Mouse (Mus musculus): Measurements from ENCODE around the gene Prune2.

- no peak for TF ChIP-seq CTCF (conservative IDR thresholded peaks at IDR 0.05; ENCODE audit: low read length)
- no peak for TF ChIP-seq POU5F1 (IDR thresholded peaks at IDR 0.05; ENCODE audit: borderline replicate concordance, low read length)
Observed at GRCm38 (mm10) chr19:16997915-16998314, 42.0 kb downstream of the Prune2 start.
